Mouse (Mus musculus): ENCODE results near the gene Esrrg.

GRCm38 (mm10) chr1:188107946-188108345 is 499.4 kb downstream of the Esrrg start:
- no peak for TF ChIP-seq TAL1 (IDR thresholded peaks at IDR 0.05; ENCODE audit: low read length)
- TF ChIP-seq GATA1 (IDR thresholded peaks at IDR 0.05; ENCODE audit: low read length): no peak
